Mouse (Mus musculus): ENCODE measurements at regions not wholly inside any gene's neighbourhood (a gene's known extent, or its start where the extent isn't known, plus 50 kb on each side); places are given as distances from the start of the nearest gene placed in this dataset.

DNA sequence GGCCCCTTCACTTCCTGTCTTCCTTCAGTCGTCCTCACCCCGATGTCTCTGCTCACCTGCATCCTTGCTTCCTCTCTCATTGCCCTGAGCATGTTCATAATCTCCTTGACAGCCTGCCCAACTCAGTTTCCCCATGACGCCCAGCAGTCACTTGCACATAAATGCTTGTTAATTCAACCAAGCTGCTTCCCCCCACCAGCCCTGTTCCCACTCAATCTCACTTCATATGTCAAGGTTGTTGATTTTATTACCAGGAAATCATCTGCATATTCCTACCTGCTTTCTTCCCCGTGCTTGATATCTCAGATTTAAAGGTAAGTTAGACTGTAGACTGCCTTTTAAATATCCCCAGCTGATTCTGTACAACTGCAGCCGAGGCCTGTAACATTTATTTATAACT, 230.2 kb downstream of the Gm4791 start:
- TF ChIP-seq CTCF (IDR thresholded peaks at IDR 0.05; ENCODE audit: control insufficient read depth, insufficient read depth, low read length), result no peak
- no peak for TF ChIP-seq POLR2A (IDR thresholded peaks at IDR 0.05; ENCODE audit: borderline replicate concordance, control insufficient read depth, low read depth, low read length)

Measured in bone marrow, adult 2 months (tissue).